Mouse (Mus musculus): ENCODE results near the gene Smad3.

- TF ChIP-seq POLR2A (IDR thresholded peaks at IDR 0.05; ENCODE audit: control insufficient read depth, low read depth, low read length) (no peak), CTCF (IDR thresholded peaks at IDR 0.05; ENCODE audit: control insufficient read depth, insufficient read depth, insufficient replicate concordance, low read depth, low read length) (no peak)
Measured at GRCm38 (mm10) chr9:63644011-63644410, 113.8 kb downstream of the Smad3 start.
